Mouse (Mus musculus): ENCODE measurements around the gene Slc16a1. TPM values are rescaled to one million over a fixed set of nuclear protein-coding genes. Genes with fewer than 3 reads are reported as not detected.
A peak's percentile ranks its signal among the peaks of the same experiment; 100 is the strongest.

Gene Slc16a1
- total RNA-seq, 2 experiments from 2014 or later, result 45.4 to 48.5 TPM

GRCm38 (mm10) chr3:104638932-104639748 is 672 bp downstream of the Slc16a1 start:
- intact Hi-C loops (cut with DNase I), result no loop called here
- DNase-seq, result peak; percentile 51

GRCm38 (mm10) chr3:104639749-104640368 is 1.4 kb downstream of the Slc16a1 start:
- no peak for DNase-seq
- intact Hi-C loops (cut with DNase I), result no loop called here

GRCm38 (mm10) chr3:104640855-104641254 is 2.4 kb downstream of the Slc16a1 start:
- no peak for DNase-seq
- intact Hi-C loops (cut with DNase I), result no loop called here

GRCm38 (mm10) chr3:104641313-104641712 is 2.8 kb downstream of the Slc16a1 start:
- intact Hi-C loops (cut with DNase I), result no loop called here
- no peak for DNase-seq

- no peak for DNase-seq
- intact Hi-C loops (cut with DNase I), result no loop called here
Observed at GRCm38 (mm10) chr3:104643113-104643512, 4.6 kb downstream of the Slc16a1 start.

GRCm38 (mm10) chr3:104643810-104644270 is 5.4 kb downstream of the Slc16a1 start:
- peak; percentile 43 for DNase-seq
- intact Hi-C loops (cut with DNase I), result no loop called here

GRCm38 (mm10) chr3:104644371-104644770 is 5.9 kb downstream of the Slc16a1 start:
- no peak for DNase-seq
- intact Hi-C loops (cut with DNase I), result no loop called here

GRCm38 (mm10) chr3:104654219-104654618 is 15.8 kb downstream of the Slc16a1 start:
- intact Hi-C loops (cut with DNase I), result no loop called here
- no peak for DNase-seq

- DNase-seq, result no peak
- intact Hi-C loops (cut with DNase I), result no loop called here
Observed at GRCm38 (mm10) chr3:104654921-104655320, 16.5 kb downstream of the Slc16a1 start.

GRCm38 (mm10) chr3:104658706-104659105 is 20.2 kb downstream of the Slc16a1 start:
- intact Hi-C loops (cut with DNase I), result no loop called here

GRCm38 (mm10) chr3:104659758-104660157 is 21.3 kb downstream of the Slc16a1 start:
- intact Hi-C loops (cut with DNase I), result no loop called here
- DNase-seq, result no peak

More at GRCm38 (mm10) chr3:104658706-104659105, 20.2 kb downstream of the Slc16a1 start:
- no peak for DNase-seq

- DNase-seq, result no peak
- intact Hi-C loops (cut with DNase I), result no loop called here
Observed at GRCm38 (mm10) chr3:104660522-104660921, 22.1 kb downstream of the Slc16a1 start.

GRCm38 (mm10) chr3:104662007-104662406 is 23.5 kb downstream of the Slc16a1 start:
- intact Hi-C loops (cut with DNase I), result no loop called here
- DNase-seq, result peak; percentile 13

- no peak for DNase-seq
- intact Hi-C loops (cut with DNase I), result no loop called here
Observed at GRCm38 (mm10) chr3:104662926-104663325, 24.5 kb downstream of the Slc16a1 start.

- intact Hi-C loops (cut with DNase I), result no loop called here
- peak; percentile 56 for DNase-seq
Observed at GRCm38 (mm10) chr3:104666950-104667349, 28.5 kb downstream of the Slc16a1 start.

GRCm38 (mm10) chr3:104667451-104667850 is 29.0 kb downstream of the Slc16a1 start:
- peak; percentile 24 for DNase-seq

GRCm38 (mm10) chr3:104668989-104669388 is 30.5 kb downstream of the Slc16a1 start:
- intact Hi-C loops (cut with DNase I), result no loop called here

More at GRCm38 (mm10) chr3:104667451-104667850, 29.0 kb downstream of the Slc16a1 start:
- intact Hi-C loops (cut with DNase I), result no loop called here

GRCm38 (mm10) chr3:104669856-104670182 is 31.4 kb downstream of the Slc16a1 start:
- intact Hi-C loops (cut with DNase I), result loop anchor here (10.0 kb wide), 1 partner anchor 125 kb away; no protein-coding TSS in a partner anchor
- no peak for DNase-seq

More at GRCm38 (mm10) chr3:104668989-104669388, 30.5 kb downstream of the Slc16a1 start:
- no peak for DNase-seq

- DNase-seq, result peak; percentile 25
- intact Hi-C loops (cut with DNase I), result loop anchor here (10.0 kb wide), 1 partner anchor 126 kb away; no protein-coding TSS in a partner anchor
Observed at GRCm38 (mm10) chr3:104670183-104671020, 31.9 kb downstream of the Slc16a1 start.

- intact Hi-C loops (cut with DNase I), result loop anchor here (10.0 kb wide), 1 partner anchor 127 kb away; no protein-coding TSS in a partner anchor
- DNase-seq, result peak; percentile 69
Observed at GRCm38 (mm10) chr3:104671543-104671942, 33.1 kb downstream of the Slc16a1 start.

- intact Hi-C loops (cut with DNase I), result loop anchor here (10.0 kb wide), 1 partner anchor 127 kb away; no protein-coding TSS in a partner anchor
- DNase-seq, result no peak
Observed at GRCm38 (mm10) chr3:104672041-104672440, 33.6 kb downstream of the Slc16a1 start.
